ENCODE assay signal across 28 mouse cellular contexts in the genomic region with DNA sequence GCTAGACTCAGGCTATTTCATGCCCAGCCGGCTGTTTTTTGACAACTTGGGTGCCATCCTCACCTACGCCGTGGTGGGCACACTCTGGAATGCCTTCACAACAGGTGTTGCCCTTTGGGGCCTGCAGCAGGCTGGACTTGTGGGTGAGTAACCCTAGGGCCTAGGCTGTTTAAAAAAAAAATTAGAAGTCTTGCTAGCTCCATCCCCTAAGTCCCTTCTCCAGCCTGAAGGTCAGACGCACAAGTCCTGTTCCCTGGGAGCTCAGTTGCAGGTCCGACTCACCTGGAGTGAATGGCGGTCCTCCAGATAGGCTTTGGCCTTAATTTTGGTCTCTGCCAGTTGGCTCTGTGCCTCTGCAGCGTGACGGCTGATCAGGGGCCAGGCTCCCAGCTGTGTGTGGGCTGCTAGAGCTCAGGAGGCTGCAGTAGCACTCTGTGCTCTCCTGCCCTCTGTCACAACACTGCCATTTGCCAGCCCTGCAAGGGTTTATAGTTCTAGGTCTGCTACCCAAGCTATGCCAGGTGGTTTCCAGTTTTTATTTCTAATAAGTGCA. TPM values are rescaled to one million over a fixed set of nuclear protein-coding genes. Genes with fewer than 3 reads are reported as not detected.
DNase-seq lines count a peak whose midpoint lies in the region; ATAC-seq and TF ChIP-seq lines count a peak whose summit lies in the region.
"Had no signal": no experiment of that assay in that cellular context is flagged by ENCODE, and none has a peak within 500 bp of the region (broad histone marks: within the 10 kb centered on the region; RNA-seq: fewer than 3 reads in every experiment).

No protein-coding gene starts in this region.

- no peak overlapping the region for H3K4me2 ChIP-seq in lung, postnatal 0 days (replicated peaks; ENCODE audit: low read depth, low read length)
- H3K4me2 ChIP-seq: forebrain, embryonic 15.5 days; heart, embryonic 12.5 days; hindbrain, embryonic 13.5 days; liver, embryonic 12.5 days; midbrain, embryonic 13.5 days; neural tube, embryonic 13.5 days had no signal

- 0 out of 2 replicates have a peak, but pooled peaks cover 6% of the 10 kb centered on the region for H3K27me3 ChIP-seq in limb, embryonic 10.5 days (ENCODE audit: low read depth, poor library complexity, severe bottlenecking)
- no peaks in the 10 kb centered on the region for H3K27me3 ChIP-seq in lung, postnatal 0 days (replicated peaks; ENCODE audit: insufficient read depth, low read length)
- H3K27me3 ChIP-seq: forebrain, embryonic 15.5 days; neural tube, embryonic 13.5 days had no signal

- H3K4me3 ChIP-seq in limb, embryonic 10.5 days, result no peak overlapping the region
- no peak overlapping the region for H3K4me3 ChIP-seq in lung, postnatal 0 days (ENCODE audit: low read depth, low read length)
- H3K4me3 ChIP-seq: forebrain, embryonic 10.5 days; forebrain, embryonic 15.5 days; heart, embryonic 12.5 days; hindbrain, embryonic 13.5 days; liver, embryonic 12.5 days; megakaryocyte, embryonic 14.5 days; midbrain, embryonic 13.5 days; neural tube, embryonic 13.5 days had no signal

- peaks cover 38% of the 10 kb centered on the region for H3K36me3 ChIP-seq in limb, embryonic 10.5 days
- H3K36me3 ChIP-seq in lung, postnatal 0 days (ENCODE audit: insufficient read depth, low read length), result no peaks in the 10 kb centered on the region
- H3K36me3 ChIP-seq: heart, embryonic 12.5 days; liver, embryonic 12.5 days had no signal

- WGBS in limb, embryonic 10.5 days, result 81% methylated on average over 8 of the region's 8 CpGs
- WGBS in lung, postnatal 0 days, result 73% methylated on average over 8 of the region's 8 CpGs

- intact Hi-C loops in left cerebral cortex, postnatal 4 days (cut with DNase I), result no loop called here

- 0 out of 2 replicates have a peak overlapping the region, but pooled peaks have one; percentile 20 for H3K27ac ChIP-seq in limb, embryonic 10.5 days
- no peak overlapping the region for H3K27ac ChIP-seq in lung, postnatal 0 days (ENCODE audit: low read length)
- H3K27ac ChIP-seq: forebrain, embryonic 10.5 days; forebrain, embryonic 15.5 days; hindbrain, embryonic 13.5 days; liver, embryonic 12.5 days; midbrain, embryonic 13.5 days; neural tube, embryonic 13.5 days had no signal

- no peaks in the 10 kb centered on the region for H3K9me3 ChIP-seq in limb, embryonic 10.5 days (replicated peaks)
- no peaks in the 10 kb centered on the region for H3K9me3 ChIP-seq in lung, postnatal 0 days (ENCODE audit: low read length)
- H3K9me3 ChIP-seq: forebrain, embryonic 10.5 days; forebrain, embryonic 15.5 days; heart, embryonic 12.5 days; hindbrain, embryonic 13.5 days; liver, embryonic 12.5 days; megakaryocyte, embryonic 14.5 days; midbrain, embryonic 13.5 days; neural tube, embryonic 13.5 days had no signal

- H3K9ac ChIP-seq in lung, postnatal 0 days (replicated peaks; ENCODE audit: low read depth), result no peak overlapping the region
- H3K9ac ChIP-seq: forebrain, embryonic 15.5 days; heart, embryonic 12.5 days; hindbrain, embryonic 13.5 days; liver, embryonic 12.5 days; liver, postnatal 0 days; midbrain, embryonic 13.5 days; neural tube, embryonic 13.5 days had no signal

- DNase-seq in cerebellum, adult 11 months, result peak; percentile 68
- DNase-seq in cerebellum, postnatal 4 days (ENCODE audit: low spot score in 2 of 2), result no peak
- DNase-seq in left cerebral cortex, postnatal 4 days, result peak; percentile 45
- no peak for DNase-seq in left cerebral cortex, adult 9 months (ENCODE audit: low spot score in 2 of 2)
- DNase-seq in cerebellum, postnatal 10 days, result peak; percentile 81 to 83
- DNase-seq in limb, embryonic 10.5 days (ENCODE audit: low spot score), result no peak
- DNase-seq in lung, postnatal 0 days (ENCODE audit: low spot score), result no peak
- DNase-seq in urinary bladder, postnatal 36 days (ENCODE audit: low spot score in 2 of 2), result no peak
- DNase-seq: adrenal gland, adult 8-10 months; gastrocnemius, postnatal 14 days; heart, adult 18-20 months; heart, postnatal 4 days; kidney, adult 9 months; kidney, postnatal 14 days; layer of hippocampus, adult 9-11 months; liver, postnatal 0 days; lung, postnatal 4 days; thymus, postnatal 14 days had no signal

- peaks cover 53% of the 10 kb centered on the region for H3K4me1 ChIP-seq in limb, embryonic 10.5 days
- H3K4me1 ChIP-seq in lung, postnatal 0 days (ENCODE audit: insufficient read depth, low read depth, low read length), result no peaks in the 10 kb centered on the region; the same call in 1 of the 2 replicates

- no peak for TF ChIP-seq EP300 in lung, postnatal 0 days (IDR thresholded peaks at IDR 0.05)

- no peak for ATAC-seq in lung, postnatal 0 days
- ATAC-seq: activated CD4-positive, CD25-positive, alpha-beta regulatory T cell, adult 4 months; forebrain, embryonic 15.5 days; intestine, postnatal 0 days; liver, embryonic 12.5 days; liver, postnatal 0 days; midbrain, embryonic 13.5 days had no signal

- TF ChIP-seq CTCF in lung, postnatal 0 days (IDR thresholded peaks at IDR 0.05), result no peak

RNA-seq across cellular contexts. Expression of a gene that starts 5.0 kb away (rescaled TPM):
- 10 to 100 TPM; 32.6 to 37.0 TPM for total RNA-seq in left cerebral cortex, postnatal 4 days (2021)
- 4.5 and 6.3 TPM in 2 replicates for polyA plus RNA-seq in limb, embryonic 10.5 days (2016; fragmentation: Nextera tagmentation; extraction: Ambion mirVana)
- polyA plus RNA-seq in lung, postnatal 0 days (2015; fragmentation: Nextera tagmentation; extraction: Ambion mirVana), result 1.7 and 1.9 TPM in 2 replicates

RNA-seq across cellular contexts. Expression of a gene that starts 5.9 kb away (rescaled TPM):
- 1 to 10 TPM; 2.8 to 3.6 TPM for total RNA-seq in left cerebral cortex, postnatal 4 days (2021)
- polyA plus RNA-seq in limb, embryonic 10.5 days (2016; fragmentation: Nextera tagmentation; extraction: Ambion mirVana), result 2.2 TPM in 2 replicates
- polyA plus RNA-seq in lung, postnatal 0 days (2015; fragmentation: Nextera tagmentation; extraction: Ambion mirVana), result 8.7 and 10.5 TPM in 2 replicates

RNA-seq across cellular contexts. Expression of a gene that starts 19.4 kb away (rescaled TPM):
- total RNA-seq in left cerebral cortex, postnatal 4 days (2021), result 1 to 10 TPM; 5.4 to 8.3 TPM
- 0.28 and 0.74 TPM in 2 replicates for polyA plus RNA-seq in limb, embryonic 10.5 days (2016; fragmentation: Nextera tagmentation; extraction: Ambion mirVana)
- polyA plus RNA-seq in lung, postnatal 0 days (2015; fragmentation: Nextera tagmentation; extraction: Ambion mirVana), result 0.20 and 0.26 TPM in 2 replicates
- total RNA-seq: heart, adult 18-20 months had no signal
- polyA plus RNA-seq: heart, embryonic 12.5 days; liver, embryonic 12.5 days; liver, postnatal 0 days had no signal

RNA-seq across cellular contexts. Expression of a gene that starts 27.5 kb away (rescaled TPM):
- 10 to 100 TPM; 53.7 to 58.3 TPM for total RNA-seq in left cerebral cortex, postnatal 4 days (2021)
- polyA plus RNA-seq in limb, embryonic 10.5 days (2016; fragmentation: Nextera tagmentation; extraction: Ambion mirVana), result 102 and 105 TPM in 2 replicates
- 116 and 141 TPM in 2 replicates for polyA plus RNA-seq in lung, postnatal 0 days (2015; fragmentation: Nextera tagmentation; extraction: Ambion mirVana)

RNA-seq across cellular contexts. Expression of a gene that starts 27.6 kb away (rescaled TPM):
- 1 to 10 TPM; 4.0 to 5.0 TPM for total RNA-seq in left cerebral cortex, postnatal 4 days (2021)
- 1.4 TPM in 2 replicates for polyA plus RNA-seq in limb, embryonic 10.5 days (2016; fragmentation: Nextera tagmentation; extraction: Ambion mirVana)
- 4.2 and 7.5 TPM in 2 replicates for polyA plus RNA-seq in lung, postnatal 0 days (2015; fragmentation: Nextera tagmentation; extraction: Ambion mirVana)

Comparison
In these comparisons a context has a peak if more than half of its experiments do, and no peak if none do; other contexts are left out.
1. DNase-seq: peak in cerebellum, adult 11 months (single experiment), left cerebral cortex, postnatal 4 days (single experiment) and cerebellum, postnatal 10 days (2 of 2); none in cerebellum, postnatal 4 days (0 of 2), left cerebral cortex, adult 9 months (0 of 2), limb, embryonic 10.5 days (single experiment), lung, postnatal 0 days (single experiment) and urinary bladder, postnatal 36 days (0 of 2).